Comparison of ENCODE assay signal across 16 mouse cellular contexts in the genomic region with DNA sequence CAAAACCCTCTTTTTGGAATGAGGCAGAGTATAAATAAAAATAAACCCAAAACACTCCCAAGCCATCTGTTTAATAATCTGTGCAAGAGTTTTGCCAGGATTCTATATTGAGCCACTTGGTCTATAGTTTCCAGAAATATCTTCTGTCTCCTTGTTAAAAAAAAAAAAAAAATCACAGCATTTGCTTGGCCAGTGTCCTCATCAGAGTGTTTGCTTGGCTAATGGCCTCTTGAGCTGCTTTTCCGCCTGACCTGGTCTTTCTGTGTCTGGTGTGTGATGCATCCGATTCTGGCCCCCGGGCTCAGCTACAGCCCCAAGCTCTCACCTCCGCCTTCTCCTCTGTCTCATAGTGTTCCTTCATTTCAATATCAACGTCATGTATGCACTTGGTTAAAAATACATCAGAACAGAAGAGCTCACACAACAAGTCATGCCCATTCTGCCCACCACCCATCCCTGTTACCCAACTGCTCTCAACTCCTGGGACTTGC. TPM values are rescaled to one million over a fixed set of nuclear protein-coding genes. Genes with fewer than 3 reads are reported as not detected.
DNase-seq lines count a peak whose midpoint lies in the region.
"Had no signal": no experiment of that assay in that cellular context is flagged by ENCODE, and none has a peak within 500 bp of the region (broad histone marks: within the 10 kb centered on the region; RNA-seq: fewer than 3 reads in every experiment).

No protein-coding gene starts in this region.

- H3K27ac ChIP-seq in embryonic facial prominence, embryonic 10.5 days (replicated peaks) = no peak overlapping the region
- H3K27ac ChIP-seq: limb, embryonic 13.5 days; lung, embryonic 15.5 days had no signal

- H3K36me3 ChIP-seq in embryonic facial prominence, embryonic 10.5 days (replicated peaks) = no peaks in the 10 kb centered on the region
- H3K36me3 ChIP-seq: limb, embryonic 13.5 days; lung, embryonic 15.5 days had no signal

- no peaks in the 10 kb centered on the region for H3K9me3 ChIP-seq in embryonic facial prominence, embryonic 10.5 days
- H3K9me3 ChIP-seq: limb, embryonic 13.5 days; lung, embryonic 15.5 days had no signal

- H3K4me3 ChIP-seq in embryonic facial prominence, embryonic 10.5 days = no peak overlapping the region
- H3K4me3 ChIP-seq: erythroblast, embryonic 14.5 days; limb, embryonic 13.5 days; lung, embryonic 15.5 days; megakaryocyte, embryonic 14.5 days had no signal

- WGBS in embryonic facial prominence, embryonic 10.5 days = 81% methylated on average over 5 of the region's 5 CpGs

- DNase-seq in layer of hippocampus, adult 9-10 months (ENCODE audit: low spot score) = peak; percentile 60
- DNase-seq in layer of hippocampus, postnatal 25 days (ENCODE audit: extremely low spot score in 1 of 2, low spot score in 1 of 2) = no peak
- peak; percentile 71 for DNase-seq in cerebellum, adult 8-10 months
- peak; percentile 65 for DNase-seq in layer of hippocampus, adult 9-11 months
- DNase-seq in telencephalon, adult 2 months (ENCODE audit: low read depth, low spot score) = peak; percentile 81
- no peak for DNase-seq in embryonic facial prominence, embryonic 10.5 days (ENCODE audit: low spot score)
- no peak for DNase-seq in urinary bladder, adult 2 months (ENCODE audit: low spot score)
- DNase-seq: adrenal gland, adult 2 months; heart, adult 18-20 months; heart, postnatal 10 days; kidney, postnatal 10 days; thymus, postnatal 14 days had no signal

- no peaks in the 10 kb centered on the region for H3K27me3 ChIP-seq in embryonic facial prominence, embryonic 10.5 days (replicated peaks; ENCODE audit: low read depth, poor library complexity, severe bottlenecking)
- H3K27me3 ChIP-seq: limb, embryonic 13.5 days; lung, embryonic 15.5 days had no signal

- H3K4me1 ChIP-seq in embryonic facial prominence, embryonic 10.5 days = no peaks in the 10 kb centered on the region

RNA-seq across cellular contexts. Expression of gene Mfsd4a, which starts 20.4 kb away (rescaled TPM):
- total RNA-seq in layer of hippocampus, postnatal 25 days (2021) = 10 to 100 TPM; 61.3 to 72.8 TPM
- polyA plus RNA-seq in embryonic facial prominence, embryonic 10.5 days (2016; fragmentation: Nextera tagmentation; extraction: Ambion mirVana) = 12.5 and 14.6 TPM in 2 replicates
- polyA plus RNA-seq in urinary bladder, adult 2 months (2012; rRNA removed) = 35.2 and 43.2 TPM in 2 replicates
- polyA plus RNA-seq: erythroblast, embryonic 14.5 days had no signal

RNA-seq across cellular contexts. Expression of gene Cdk18, which starts 51.3 kb away (rescaled TPM):
- total RNA-seq in layer of hippocampus, postnatal 25 days (2021) = 10 to 100 TPM; 24.4 to 25.7 TPM
- 2.3 and 3.2 TPM in 2 replicates for polyA plus RNA-seq in embryonic facial prominence, embryonic 10.5 days (2016; fragmentation: Nextera tagmentation; extraction: Ambion mirVana)
- 20.5 and 26.8 TPM in 2 replicates for polyA plus RNA-seq in urinary bladder, adult 2 months (2012; rRNA removed)
- polyA plus RNA-seq: erythroblast, embryonic 14.5 days had no signal

Comparison
In these comparisons a context has a peak if more than half of its experiments do, and no peak if none do; other contexts are left out.
1. DNase-seq: peak in layer of hippocampus, adult 9-10 months (single experiment), cerebellum, adult 8-10 months (single experiment), layer of hippocampus, adult 9-11 months (single experiment) and telencephalon, adult 2 months (single experiment); none in layer of hippocampus, postnatal 25 days (0 of 2), embryonic facial prominence, embryonic 10.5 days (single experiment) and urinary bladder, adult 2 months (single experiment).